Mouse (Mus musculus): ENCODE results near the gene Nutf2. TPM values are rescaled to one million over a fixed set of nuclear protein-coding genes. Genes with fewer than 3 reads are reported as not detected.

The Nutf2 gene
- polyA plus RNA-seq, 1 experiment from 2014 or later: 262 TPM

- H3K4me2 ChIP-seq (ENCODE audit: low read depth, low read length): 0 out of 2 replicates have a peak overlapping the region, but pooled peaks have one; percentile 13
- H3K4me3 ChIP-seq (ENCODE audit: low read depth, low read length): no peak overlapping the region
- no peak overlapping the region for H3K27ac ChIP-seq (replicated peaks; ENCODE audit: low read depth, low read length)
- no peaks in the 10 kb centered on the region for H3K27me3 ChIP-seq (ENCODE audit: control insufficient read depth, insufficient read depth, low read length)
- ATAC-seq (replicated peaks; ENCODE audit: insufficient number of reproducible peaks, low FRiP score, low TSS enrichment, low read depth) (no peak), DNase-seq (ENCODE audit: low spot score) (no peak)
- peaks cover 14% of the 10 kb centered on the region for H3K36me3 ChIP-seq (replicated peaks; ENCODE audit: control insufficient read depth, insufficient read depth, low read depth, low read length)
- 74% methylated on average over 7 of the region's 7 CpGs for WGBS
- H3K9ac ChIP-seq (replicated peaks; ENCODE audit: low read length): no peak overlapping the region
- H3K4me1 ChIP-seq (ENCODE audit: control insufficient read depth, insufficient read depth, low read length): peaks cover 2% of the 10 kb centered on the region; the same call in 1 of the 2 replicates
- no peaks in the 10 kb centered on the region for H3K9me3 ChIP-seq (replicated peaks; ENCODE audit: control insufficient read depth, low read length)
Measured at GRCm38 (mm10) chr8:105850611-105851010, 9.8 kb upstream of the Nutf2 start.

GRCm38 (mm10) chr8:105851651-105852143, 8.7 kb upstream of the Nutf2 start:
- DNase-seq (ENCODE audit: low spot score) (peak; percentile 97), ATAC-seq (replicated peaks; ENCODE audit: insufficient number of reproducible peaks, low FRiP score, low TSS enrichment, low read depth) (peak; percentile 77)
- peak overlapping the region; percentile 73 for H3K4me3 ChIP-seq (ENCODE audit: low read depth, low read length)
- H3K9ac ChIP-seq (replicated peaks; ENCODE audit: low read length): peak overlapping the region; percentile 80
- H3K4me1 ChIP-seq (ENCODE audit: control insufficient read depth, insufficient read depth, low read length): peaks cover 2% of the 10 kb centered on the region; the same call in 1 of the 2 replicates
- H3K27ac ChIP-seq (replicated peaks; ENCODE audit: low read depth, low read length): peak overlapping the region; percentile 52
- peaks cover 5% of the 10 kb centered on the region for H3K36me3 ChIP-seq (replicated peaks; ENCODE audit: control insufficient read depth, insufficient read depth, low read depth, low read length)
- no peaks in the 10 kb centered on the region for H3K9me3 ChIP-seq (replicated peaks; ENCODE audit: control insufficient read depth, low read length)
- WGBS: under 1% methylated on average over 34 of the region's 34 CpGs
- H3K4me2 ChIP-seq (ENCODE audit: low read depth, low read length): peak overlapping the region; percentile 56
- H3K27me3 ChIP-seq (ENCODE audit: control insufficient read depth, insufficient read depth, low read length): no peaks in the 10 kb centered on the region

- Histone ChIP-seq H3K4me1 (ENCODE audit: control insufficient read depth, insufficient read depth, low read length) (peaks cover 2% of the 10 kb centered on the region; the same call in 1 of the 2 replicates), H3K4me2 (ENCODE audit: low read depth, low read length) (no peak overlapping the region), H3K9ac (replicated peaks; ENCODE audit: low read length) (no peak overlapping the region), H3K9me3 (replicated peaks; ENCODE audit: control insufficient read depth, low read length) (no peaks in the 10 kb centered on the region), H3K27me3 (ENCODE audit: control insufficient read depth, insufficient read depth, low read length) (no peaks in the 10 kb centered on the region), H3K27ac (replicated peaks; ENCODE audit: low read depth, low read length) (no peak overlapping the region), H3K4me3 (ENCODE audit: low read depth, low read length) (no peak overlapping the region), H3K36me3 (replicated peaks; ENCODE audit: control insufficient read depth, insufficient read depth, low read depth, low read length) (peaks cover 2% of the 10 kb centered on the region; the same call in 1 of the 2 replicates)
- WGBS: 81% methylated on average over 12 of the region's 12 CpGs
- no peak for ATAC-seq (replicated peaks; ENCODE audit: insufficient number of reproducible peaks, low FRiP score, low TSS enrichment, low read depth)
- DNase-seq (ENCODE audit: low spot score): no peak
Measured at GRCm38 (mm10) chr8:105852146-105852729, 8.1 kb upstream of the Nutf2 start.

GRCm38 (mm10) chr8:105853178-105853577, 7.2 kb upstream of the Nutf2 start, which contains the start of gene Cenpt:
TSS of gene Cenpt (minus strand) at chr8:105853278.
- Histone ChIP-seq H3K4me3 (ENCODE audit: low read depth, low read length) (no peak within 1 kb of the TSS), H3K9me3 (replicated peaks; ENCODE audit: control insufficient read depth, low read length) (no peaks in the 10 kb centered on the region), H3K27ac (replicated peaks; ENCODE audit: low read depth, low read length) (no peak within 1 kb of the TSS), H3K4me1 (ENCODE audit: control insufficient read depth, insufficient read depth, low read length) (peaks cover 2% of the 10 kb centered on the region; the same call in 1 of the 2 replicates), H3K4me2 (ENCODE audit: low read depth, low read length) (no peak within 1 kb of the TSS), H3K27me3 (ENCODE audit: control insufficient read depth, insufficient read depth, low read length) (no peaks in the 10 kb centered on the region), H3K36me3 (replicated peaks; ENCODE audit: control insufficient read depth, insufficient read depth, low read depth, low read length) (peaks cover under 1% of the 10 kb centered on the region; the same call in 1 of the 2 replicates), H3K9ac (replicated peaks; ENCODE audit: low read length) (no peak within 1 kb of the TSS)
- ATAC-seq (replicated peaks; ENCODE audit: insufficient number of reproducible peaks, low FRiP score, low TSS enrichment, low read depth): no peak
- no peak for DNase-seq (ENCODE audit: low spot score)
- 88% methylated on average over 3 of the region's 3 CpGs for WGBS

- Histone ChIP-seq H3K27me3 (ENCODE audit: control insufficient read depth, insufficient read depth, low read length) (no peaks in the 10 kb centered on the region), H3K4me1 (ENCODE audit: control insufficient read depth, insufficient read depth, low read length) (peaks cover 2% of the 10 kb centered on the region; the same call in 1 of the 2 replicates), H3K9me3 (replicated peaks; ENCODE audit: control insufficient read depth, low read length) (no peaks in the 10 kb centered on the region), H3K4me2 (ENCODE audit: low read depth, low read length) (peak overlapping the region; percentile 19), H3K4me3 (ENCODE audit: low read depth, low read length) (peak overlapping the region; percentile 83), H3K9ac (replicated peaks; ENCODE audit: low read length) (peak overlapping the region; percentile 85), H3K36me3 (replicated peaks; ENCODE audit: control insufficient read depth, insufficient read depth, low read depth, low read length) (no peaks in the 10 kb centered on the region), H3K27ac (replicated peaks; ENCODE audit: low read depth, low read length) (no peak overlapping the region)
- DNase-seq (ENCODE audit: low spot score) (no peak), ATAC-seq (replicated peaks; ENCODE audit: insufficient number of reproducible peaks, low FRiP score, low TSS enrichment, low read depth) (no peak; the same call in none of the 2 replicates)
- WGBS: 26% methylated on average over 8 of the region's 8 CpGs
Measured at GRCm38 (mm10) chr8:105854303-105854702, 6.1 kb upstream of the Nutf2 start.

GRCm38 (mm10) chr8:105854715-105855216, 5.6 kb upstream of the Nutf2 start, which contains the start of gene Thap11:
TSS of gene Thap11 (plus strand) at chr8:105855132.
- Histone ChIP-seq H3K27me3 (ENCODE audit: control insufficient read depth, insufficient read depth, low read length) (no peaks in the 10 kb centered on the region), H3K4me2 (ENCODE audit: low read depth, low read length) (peak within 1 kb of the TSS; percentile 96), H3K9me3 (replicated peaks; ENCODE audit: control insufficient read depth, low read length) (no peaks in the 10 kb centered on the region), H3K4me1 (ENCODE audit: control insufficient read depth, insufficient read depth, low read length) (peaks cover 2% of the 10 kb centered on the region; the same call in 1 of the 2 replicates), H3K27ac (replicated peaks; ENCODE audit: low read depth, low read length) (peak within 1 kb of the TSS; percentile 75), H3K36me3 (replicated peaks; ENCODE audit: control insufficient read depth, insufficient read depth, low read depth, low read length) (no peaks in the 10 kb centered on the region), H3K4me3 (ENCODE audit: low read depth, low read length) (peak within 1 kb of the TSS; percentile 83), H3K9ac (replicated peaks; ENCODE audit: low read length) (peak within 1 kb of the TSS; percentile 85)
- DNase-seq (ENCODE audit: low spot score) (peak; percentile 95), ATAC-seq (replicated peaks; ENCODE audit: insufficient number of reproducible peaks, low FRiP score, low TSS enrichment, low read depth) (peak; percentile 88)
- under 1% methylated on average over 43 of the region's 43 CpGs for WGBS

GRCm38 (mm10) chr8:105855248-105856167, 4.9 kb upstream of the Nutf2 start:
- H3K27ac ChIP-seq (replicated peaks; ENCODE audit: low read depth, low read length): peak overlapping the region; percentile 75
- WGBS: under 1% methylated on average over 71 of the region's 71 CpGs
- no peaks in the 10 kb centered on the region for H3K36me3 ChIP-seq (replicated peaks; ENCODE audit: control insufficient read depth, insufficient read depth, low read depth, low read length)
- peak overlapping the region; percentile 83 for H3K4me3 ChIP-seq (ENCODE audit: low read depth, low read length)
- no peaks in the 10 kb centered on the region; the same call in 1 of the 2 replicates for H3K4me1 ChIP-seq (ENCODE audit: control insufficient read depth, insufficient read depth, low read length)
- no peaks in the 10 kb centered on the region for H3K9me3 ChIP-seq (replicated peaks; ENCODE audit: control insufficient read depth, low read length)
- peak overlapping the region; percentile 85 for H3K9ac ChIP-seq (replicated peaks; ENCODE audit: low read length)
- ATAC-seq (replicated peaks; ENCODE audit: insufficient number of reproducible peaks, low FRiP score, low TSS enrichment, low read depth) (peak; percentile 1; the same call in 1 of the 2 replicates), DNase-seq (ENCODE audit: low spot score) (no peak)
- no peaks in the 10 kb centered on the region for H3K27me3 ChIP-seq (ENCODE audit: control insufficient read depth, insufficient read depth, low read length)
- H3K4me2 ChIP-seq (ENCODE audit: low read depth, low read length): peak overlapping the region; percentile 96
